Mouse (Mus musculus) hindbrain, embryonic 15.5 days (tissue): Measurements from ENCODE around the gene Zfyve28. TPM values are rescaled to one million over a fixed set of nuclear protein-coding genes. Genes with fewer than 3 reads are reported as not detected.

Experiments used
- ATAC-seq: fragments of 200-750 bp; cut with Nextera tagmentation; 2 replicates; pipeline ENCODE4 v1.8.0; 2017; ENCODE audit warnings: low read depth, moderate number of reproducible peaks, moderate TSS enrichment; ENCODE audit not compliant: low FRiP score
- H3K27ac ChIP-seq: fragments of 300-500 bp; sonication (generic); replicated peaks from 2 replicates; pipeline ENCODE4 v1.5.1; 2015; ENCODE audit warnings: mild to moderate bottlenecking, inconsistent platforms
- H3K27me3 ChIP-seq: fragments of 300-500 bp; sonication (generic); 2 replicates; pipeline ENCODE4 v1.6.1; 2015; ENCODE audit warnings: control low read depth, inconsistent platforms
- H3K36me3 ChIP-seq: fragments of 300-500 bp; sonication (generic); 2 replicates; pipeline ENCODE4 v1.6.1; 2015; ENCODE audit warnings: control low read depth, inconsistent platforms
- H3K4me1 ChIP-seq: fragments of 300-500 bp; sonication (generic); replicated peaks from 2 replicates; pipeline ENCODE4 v1.6.1; 2015; ENCODE audit warnings: control low read depth, inconsistent platforms
- H3K4me2 ChIP-seq: fragments of 300-500 bp; sonication (generic); 2 replicates; pipeline ENCODE4 v1.6.1; 2015; ENCODE audit warnings: moderate library complexity, mild to moderate bottlenecking, inconsistent platforms
- H3K4me3 ChIP-seq: fragments of 300-500 bp; sonication (generic); 2 replicates; pipeline ENCODE4 v1.5.1; 2015; ENCODE audit warnings: mild to moderate bottlenecking, inconsistent platforms
- H3K9ac ChIP-seq: fragments of 300-500 bp; sonication (generic); 2 replicates; pipeline ENCODE4 v1.6.1; 2015; ENCODE audit warnings: inconsistent platforms
- H3K9me3 ChIP-seq: fragments of 300-500 bp; sonication (generic); 2 replicates; pipeline ENCODE4 v1.6.1; 2016; ENCODE audit warnings: control low read depth, inconsistent platforms
- WGBS: fragments of 180-500 bp; shearing (Covaris S2); methylation state at CpG from one replicate; pipeline ENCODE4 v1.1.7; 2015; 5-methylcytosine and 5-hydroxymethylcytosine counted together
- polyA plus RNA-seq: library from polyadenylated mRNA; unstranded; fragments of >200 nt; fragmentation: Nextera tagmentation; extraction: Ambion mirVana; gene quantifications from 2 replicates; pipeline ENCODE4 v1.2.1, GENCODE M21; 2015

Gene Zfyve28
- polyA plus RNA-seq, result 5.3 and 6.2 TPM in 2 replicates

GRCm38 (mm10) chr5:34288154-34288716 is at the start of gene Zfyve28, which contains the start of gene Cfap99:
Zfyve28 (minus strand) TSS chr5:34288449.
Cfap99 (plus strand) TSS chr5:34288600.
- peaks cover 6% of the 10 kb centered on the region for H3K27me3 ChIP-seq
- peak within 1 kb of the TSS; percentile 70 for H3K9ac ChIP-seq
- H3K9me3 ChIP-seq, result no peaks in the 10 kb centered on the region
- peaks cover 22% of the 10 kb centered on the region for H3K4me1 ChIP-seq
- no peaks in the 10 kb centered on the region for H3K36me3 ChIP-seq
- H3K4me2 ChIP-seq, result peak within 1 kb of the TSS; percentile 92
- WGBS, result under 1% methylated on average over 81 of the region's 83 CpGs
- peak; percentile 99 for ATAC-seq
- H3K27ac ChIP-seq, result peak within 1 kb of the TSS; percentile 74
- H3K4me3 ChIP-seq, result peak within 1 kb of the TSS; percentile 89

- no peaks in the 10 kb centered on the region for H3K9me3 ChIP-seq
- peak overlapping the region; percentile 95 for H3K27ac ChIP-seq
- H3K4me2 ChIP-seq, result peak overlapping the region; percentile 86
- no peaks in the 10 kb centered on the region for H3K36me3 ChIP-seq
- WGBS, result 0% methylated on average over 42 of the region's 42 CpGs
- peak; percentile 11; the same call in 1 of the 2 replicates for ATAC-seq
- H3K9ac ChIP-seq, result peak overlapping the region; percentile 98
- H3K4me3 ChIP-seq, result peak overlapping the region; percentile 100
- H3K27me3 ChIP-seq, result no peaks in the 10 kb centered on the region
- peaks cover 27% of the 10 kb centered on the region for H3K4me1 ChIP-seq
Observed at GRCm38 (mm10) chr5:34336775-34337450, 48.7 kb upstream of the Zfyve28 start.

GRCm38 (mm10) chr5:34336097-34336774 is 48.0 kb upstream of the Zfyve28 start, which contains the start of gene Rnf4:
Rnf4 (plus strand) TSS chr5:34336289.
- under 1% methylated on average over 60 of the region's 67 CpGs for WGBS
- peaks cover 27% of the 10 kb centered on the region for H3K4me1 ChIP-seq
- peak within 1 kb of the TSS; percentile 95 for H3K27ac ChIP-seq
- H3K4me3 ChIP-seq, result peak within 1 kb of the TSS; percentile 100
- peak; percentile 99 for ATAC-seq
- peak within 1 kb of the TSS; percentile 98 for H3K9ac ChIP-seq
- H3K9me3 ChIP-seq, result no peaks in the 10 kb centered on the region
- no peaks in the 10 kb centered on the region for H3K36me3 ChIP-seq
- H3K27me3 ChIP-seq, result no peaks in the 10 kb centered on the region
- H3K4me2 ChIP-seq, result peak within 1 kb of the TSS; percentile 86

GRCm38 (mm10) chr5:34335539-34336096 is 47.4 kb upstream of the Zfyve28 start:
- peak overlapping the region; percentile 87 for H3K9ac ChIP-seq
- H3K36me3 ChIP-seq, result no peaks in the 10 kb centered on the region
- no peaks in the 10 kb centered on the region for H3K27me3 ChIP-seq
- peak; percentile 75; the same call in 1 of the 2 replicates for ATAC-seq
- H3K9me3 ChIP-seq, result no peaks in the 10 kb centered on the region
- peak overlapping the region; percentile 82 for H3K4me2 ChIP-seq
- WGBS, result 3% methylated on average over 21 of the region's 21 CpGs
- peaks cover 27% of the 10 kb centered on the region for H3K4me1 ChIP-seq
- peak overlapping the region; percentile 100 for H3K4me3 ChIP-seq
- peak overlapping the region; percentile 88 for H3K27ac ChIP-seq

- H3K27me3 ChIP-seq, result no peaks in the 10 kb centered on the region
- ATAC-seq, result no peak
- no peak overlapping the region for H3K4me2 ChIP-seq
- H3K27ac ChIP-seq, result no peak overlapping the region
- H3K4me3 ChIP-seq, result no peak overlapping the region
- H3K4me1 ChIP-seq, result peaks cover 24% of the 10 kb centered on the region
- H3K36me3 ChIP-seq, result no peaks in the 10 kb centered on the region
- no peak overlapping the region for H3K9ac ChIP-seq
- 92% methylated on average over 1 of the region's 1 CpGs for WGBS
- no peaks in the 10 kb centered on the region for H3K9me3 ChIP-seq
Observed at GRCm38 (mm10) chr5:34334081-34334480, 45.8 kb upstream of the Zfyve28 start.

- WGBS, result 83% methylated on average over 2 of the region's 2 CpGs
Observed at GRCm38 (mm10) chr5:34330136-34330535, 41.9 kb upstream of the Zfyve28 start.

GRCm38 (mm10) chr5:34326875-34327576 is 38.8 kb upstream of the Zfyve28 start:
- Histone ChIP-seq H3K4me2 (peak overlapping the region; percentile 54), H3K4me1 (peaks cover 10% of the 10 kb centered on the region), H3K36me3 (no peaks in the 10 kb centered on the region), H3K9me3 (no peaks in the 10 kb centered on the region), H3K27ac (peak overlapping the region; percentile 51; the same call in 1 of the 2 replicates), H3K4me3 (peak overlapping the region; percentile 28), H3K27me3 (no peaks in the 10 kb centered on the region), H3K9ac (peak overlapping the region; percentile 34; the same call in 1 of the 2 replicates)
- WGBS, result 12% methylated on average over 31 of the region's 31 CpGs
- peak; percentile 85; the same call in 1 of the 2 replicates for ATAC-seq

More at GRCm38 (mm10) chr5:34330136-34330535, 41.9 kb upstream of the Zfyve28 start:
- ATAC-seq, result no peak
- Histone ChIP-seq H3K4me1 (peaks cover 10% of the 10 kb centered on the region), H3K36me3 (no peaks in the 10 kb centered on the region), H3K9ac (no peak overlapping the region), H3K27ac (no peak overlapping the region), H3K27me3 (no peaks in the 10 kb centered on the region), H3K4me2 (no peak overlapping the region), H3K9me3 (no peaks in the 10 kb centered on the region), H3K4me3 (no peak overlapping the region)

GRCm38 (mm10) chr5:34326249-34326691 is 38.0 kb upstream of the Zfyve28 start:
- no peak overlapping the region for H3K9ac ChIP-seq
- no peak for ATAC-seq
- H3K4me1 ChIP-seq, result peaks cover 10% of the 10 kb centered on the region
- H3K4me3 ChIP-seq, result no peak overlapping the region
- H3K9me3 ChIP-seq, result no peaks in the 10 kb centered on the region
- no peaks in the 10 kb centered on the region for H3K36me3 ChIP-seq
- WGBS, result 37% methylated on average over 4 of the region's 4 CpGs
- H3K4me2 ChIP-seq, result peak overlapping the region; percentile 54; the same call in 1 of the 2 replicates
- H3K27me3 ChIP-seq, result no peaks in the 10 kb centered on the region
- H3K27ac ChIP-seq, result no peak overlapping the region

- peaks cover 10% of the 10 kb centered on the region for H3K4me1 ChIP-seq
- no peaks in the 10 kb centered on the region for H3K9me3 ChIP-seq
- no peaks in the 10 kb centered on the region for H3K27me3 ChIP-seq
- no peak for ATAC-seq
- H3K4me2 ChIP-seq, result no peak overlapping the region
- no peak overlapping the region for H3K9ac ChIP-seq
- H3K36me3 ChIP-seq, result no peaks in the 10 kb centered on the region
- no peak overlapping the region for H3K4me3 ChIP-seq
- H3K27ac ChIP-seq, result no peak overlapping the region
Observed at GRCm38 (mm10) chr5:34325286-34325685, 37.0 kb upstream of the Zfyve28 start.

- no peak overlapping the region for H3K4me3 ChIP-seq
- H3K27ac ChIP-seq, result no peak overlapping the region
- 93% methylated on average over 4 of the region's 4 CpGs for WGBS
- H3K27me3 ChIP-seq, result no peaks in the 10 kb centered on the region
- no peak overlapping the region for H3K4me2 ChIP-seq
- H3K4me1 ChIP-seq, result no peaks in the 10 kb centered on the region
- H3K9ac ChIP-seq, result no peak overlapping the region
- no peaks in the 10 kb centered on the region for H3K9me3 ChIP-seq
- no peak for ATAC-seq
- no peaks in the 10 kb centered on the region for H3K36me3 ChIP-seq
Observed at GRCm38 (mm10) chr5:34321236-34321635, 33.0 kb upstream of the Zfyve28 start.

GRCm38 (mm10) chr5:34319491-34320034 is 31.3 kb upstream of the Zfyve28 start:
- no peak for ATAC-seq
- H3K4me1 ChIP-seq, result no peaks in the 10 kb centered on the region
- WGBS, result 64% methylated on average over 2 of the region's 2 CpGs

More at GRCm38 (mm10) chr5:34319491-34320034, 31.3 kb upstream of the Zfyve28 start:
- Histone ChIP-seq H3K36me3 (no peaks in the 10 kb centered on the region), H3K4me2 (no peak overlapping the region), H3K9ac (no peak overlapping the region), H3K27me3 (no peaks in the 10 kb centered on the region), H3K4me3 (no peak overlapping the region), H3K27ac (no peak overlapping the region), H3K9me3 (no peaks in the 10 kb centered on the region)
